Mouse (Mus musculus) forebrain, embryonic 16.5 days (tissue): Measurements from ENCODE around the gene Olfr1437. TPM values are rescaled to one million over a fixed set of nuclear protein-coding genes. Genes with fewer than 3 reads are reported as not detected.
"Not testable (repeated sequence)": the region's sequence is repeated elsewhere in the genome, so short reads cannot be mapped to it uniquely, and the experiment has no call there.

Experiments used
- ATAC-seq: fragments of 200-750 bp; cut with Nextera tagmentation; 2 replicates; pipeline ENCODE4 v1.8.0; 2017; ENCODE audit warnings: mild to moderate bottlenecking, moderate library complexity
- H3K27ac ChIP-seq: fragments of 300-500 bp; sonication (generic); 2 replicates; pipeline ENCODE4 v1.5.1; 2014; ENCODE audit warnings: low read length, control low read depth
- H3K27me3 ChIP-seq: fragments of 300-500 bp; sonication (generic); replicated peaks from 2 replicates; pipeline ENCODE4 v1.6.1; 2014; ENCODE audit warnings: low read length; ENCODE audit not compliant: control insufficient read depth, insufficient read depth
- H3K36me3 ChIP-seq: fragments of 300-500 bp; sonication (generic); 2 replicates; pipeline ENCODE4 v1.6.1; 2014; ENCODE audit not compliant: control insufficient read depth, insufficient read depth
- H3K4me1 ChIP-seq: fragments of 300-500 bp; sonication (generic); replicated peaks from 2 replicates; pipeline ENCODE4 v1.6.1; 2014; ENCODE audit warnings: low read length; ENCODE audit not compliant: control insufficient read depth, insufficient read depth
- H3K4me2 ChIP-seq: fragments of 300-500 bp; sonication (generic); 2 replicates; pipeline ENCODE4 v1.6.1; 2014; ENCODE audit warnings: mild to moderate bottlenecking, low read length, control low read depth
- H3K4me3 ChIP-seq: fragments of 300-500 bp; sonication (generic); replicated peaks from 2 replicates; pipeline ENCODE4 v1.5.1; 2014; ENCODE audit warnings: mild to moderate bottlenecking, low read length, control low read depth
- H3K9ac ChIP-seq: fragments of 300-500 bp; sonication (generic); replicated peaks from 2 replicates; pipeline ENCODE4 v1.6.1; 2014; ENCODE audit warnings: low read depth, low read length, control low read depth
- H3K9me3 ChIP-seq: fragments of 300-500 bp; sonication (generic); 2 replicates; pipeline ENCODE4 v1.6.1; 2016; ENCODE audit warnings: low read length; ENCODE audit not compliant: control insufficient read depth
- WGBS: fragments of 180-500 bp; shearing (Covaris S2); extraction: QIAGEN DNeasy Blood & Tissue Kit; methylation state at CpG from one replicate; pipeline ENCODE4 v1.1.7; 2014; 5-methylcytosine and 5-hydroxymethylcytosine counted together
- polyA plus RNA-seq: library from polyadenylated mRNA; unstranded; fragments of >200 nt; fragmentation: Nextera tagmentation; extraction: Ambion mirVana; gene quantifications from 2 replicates; pipeline ENCODE4 v1.2.1, GENCODE M21; 2015

Gene Olfr1437
- polyA plus RNA-seq: not detected in 2 replicates

DNA sequence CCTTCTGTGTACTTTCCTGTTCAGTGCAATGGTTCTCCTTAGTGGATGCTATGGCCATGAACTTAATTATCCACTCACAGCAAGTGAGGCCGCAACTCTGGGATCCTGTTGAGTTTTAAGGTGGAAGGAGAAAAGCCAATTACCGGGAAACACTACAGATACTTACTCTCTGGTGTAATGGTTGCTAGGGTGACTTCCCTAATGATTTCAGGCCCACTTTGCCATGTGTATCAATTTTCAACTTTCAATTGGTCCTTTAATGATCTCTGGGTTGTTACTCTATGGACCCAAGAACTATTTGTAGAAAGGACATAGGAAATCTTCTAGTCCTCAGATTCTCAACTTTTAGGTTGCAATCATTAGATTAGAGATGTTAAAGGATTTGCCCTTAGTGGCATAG lies at the start of gene Olfr1437:
Gene Olfr1437, minus strand, starts transcription at position 101 of the 400 bp plus-strand sequence.
- ATAC-seq: no peak
- no peak within 1 kb of the TSS for H3K27ac ChIP-seq
- 76% methylated on average over 2 of the region's 2 CpGs for WGBS
- no peak within 1 kb of the TSS for H3K4me2 ChIP-seq
- H3K36me3 ChIP-seq: no peaks in the 10 kb centered on the region
- H3K4me3 ChIP-seq: no peak within 1 kb of the TSS
- no peaks in the 10 kb centered on the region for H3K9me3 ChIP-seq
- no peak within 1 kb of the TSS for H3K9ac ChIP-seq
- H3K4me1 ChIP-seq: no peaks in the 10 kb centered on the region
- no peaks in the 10 kb centered on the region for H3K27me3 ChIP-seq

DNA sequence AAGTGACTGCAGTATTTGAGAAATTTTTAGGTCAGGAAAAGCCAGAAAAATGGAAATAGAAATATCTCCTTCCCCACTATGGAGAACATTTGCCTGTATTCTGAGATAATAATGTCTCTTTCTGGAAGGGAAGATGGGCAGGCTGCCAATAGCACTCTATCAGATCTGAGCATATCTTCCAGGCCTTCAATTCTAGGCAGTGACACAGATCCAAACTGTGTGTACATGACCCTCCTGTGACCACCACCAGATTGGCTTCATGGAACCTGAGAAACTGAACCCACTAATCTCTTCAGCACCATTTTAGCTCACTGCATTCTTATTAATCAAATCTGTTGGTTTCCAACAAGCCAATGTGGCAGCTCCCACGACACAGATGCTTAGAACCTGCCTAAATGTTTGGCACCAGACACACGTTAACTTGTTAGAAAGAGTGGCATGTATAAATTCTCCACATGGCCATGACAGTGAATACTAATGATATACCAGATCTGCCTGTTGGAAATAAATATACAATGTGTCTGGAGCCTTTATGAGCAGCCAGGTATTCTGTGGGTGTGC lies 49.6 kb upstream of the Olfr1437 start:
- Histone ChIP-seq H3K36me3 (no peaks in the 10 kb centered on the region), H3K4me1 (no peaks in the 10 kb centered on the region), H3K27me3 (no peaks in the 10 kb centered on the region), H3K4me2 (no peak overlapping the region), H3K4me3 (no peak overlapping the region), H3K9me3 (no peaks in the 10 kb centered on the region), H3K27ac (no peak overlapping the region; the same call in 1 of the 2 replicates), H3K9ac (no peak overlapping the region)
- ATAC-seq: peak; percentile 71
- WGBS: 54% methylated on average over 2 of the region's 2 CpGs

DNA sequence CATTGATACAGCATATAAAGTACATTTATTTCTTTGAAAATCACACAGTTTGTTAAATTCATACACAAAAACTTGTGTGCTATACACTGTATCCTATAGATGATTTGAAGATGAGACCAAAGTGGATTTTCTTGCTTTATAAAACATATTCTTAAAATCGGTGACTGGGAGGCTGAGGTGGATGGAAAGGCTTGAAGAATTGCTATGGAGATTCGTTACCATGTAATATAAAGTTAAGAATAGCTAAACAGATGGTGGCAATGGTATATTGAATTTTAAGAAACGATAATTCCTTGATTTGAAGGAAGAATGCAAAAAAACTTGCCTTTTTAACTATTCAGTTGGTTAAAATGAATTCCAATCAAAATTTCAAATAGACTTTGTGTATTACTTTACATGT lies 48.1 kb upstream of the Olfr1437 start:
- Histone ChIP-seq H3K4me1 (no peaks in the 10 kb centered on the region), H3K9ac (no peak overlapping the region), H3K4me3 (no peak overlapping the region), H3K4me2 (no peak overlapping the region), H3K27me3 (no peaks in the 10 kb centered on the region), H3K9me3 (no peaks in the 10 kb centered on the region), H3K36me3 (no peaks in the 10 kb centered on the region), H3K27ac (no peak overlapping the region)
- ATAC-seq: no peak
- WGBS: 83% methylated on average over 3 of the region's 3 CpGs

DNA sequence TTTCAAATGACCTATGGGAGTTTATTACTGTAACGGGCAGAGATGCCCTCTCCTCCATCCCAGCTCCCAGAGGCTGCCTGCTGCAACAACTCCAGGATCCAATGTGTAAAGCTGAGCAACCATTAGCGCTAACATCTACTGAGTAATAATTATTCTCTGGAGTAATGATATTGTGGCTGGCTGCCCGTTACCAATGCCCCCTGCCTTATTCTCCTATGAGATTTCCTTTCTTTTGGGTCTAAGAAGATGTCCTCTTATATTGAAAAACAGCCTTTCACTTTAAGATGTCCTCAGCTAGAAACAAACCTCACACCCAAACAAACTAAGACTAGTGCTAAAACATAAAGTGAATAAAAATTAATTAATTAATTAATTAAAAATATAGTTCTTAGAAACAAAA lies 10.9 kb upstream of the Olfr1437 start, which contains the start of gene Olfr1438-ps1:
Gene Olfr1438-ps1, minus strand, starts transcription at position 101 of the 400 bp plus-strand sequence.
- no peak within 1 kb of the TSS for H3K9ac ChIP-seq
- no peak within 1 kb of the TSS for H3K4me2 ChIP-seq
- WGBS: 84% methylated on average over 3 of the region's 3 CpGs

GRCm38 (mm10) chr19:12299030-12299429 lies 25.9 kb downstream of the Olfr1437 start, which contains the start of gene Olfr1436:
Gene Olfr1436, minus strand, starts transcription at chr19:12299130.
- not testable (repeated sequence) for H3K27me3 ChIP-seq, H3K9me3 ChIP-seq, H3K4me2 ChIP-seq, H3K4me1 ChIP-seq, H3K9ac ChIP-seq, ATAC-seq, H3K36me3 ChIP-seq, H3K4me3 ChIP-seq, H3K27ac ChIP-seq
- WGBS: 97% methylated on average over 1 of the region's 1 CpGs

More for the DNA sequence above, 10.9 kb upstream of the Olfr1437 start, which contains the start of gene Olfr1438-ps1:
- no peak within 1 kb of the TSS for H3K4me3 ChIP-seq
- H3K27me3 ChIP-seq: no peaks in the 10 kb centered on the region
- H3K27ac ChIP-seq: no peak within 1 kb of the TSS
- ATAC-seq: no peak
- no peaks in the 10 kb centered on the region for H3K36me3 ChIP-seq
- H3K4me1 ChIP-seq: no peaks in the 10 kb centered on the region
- no peaks in the 10 kb centered on the region for H3K9me3 ChIP-seq

- Histone ChIP-seq H3K9ac (no peak overlapping the region), H3K36me3 (no peaks in the 10 kb centered on the region), H3K4me3 (no peak overlapping the region), H3K4me1 (no peaks in the 10 kb centered on the region), H3K9me3 (no peaks in the 10 kb centered on the region), H3K27ac (no peak overlapping the region), H3K4me2 (no peak overlapping the region), H3K27me3 (no peaks in the 10 kb centered on the region)
- peak; percentile 80 for ATAC-seq
Observed at GRCm38 (mm10) chr19:12292979-12293378, 31.9 kb downstream of the Olfr1437 start.

DNA sequence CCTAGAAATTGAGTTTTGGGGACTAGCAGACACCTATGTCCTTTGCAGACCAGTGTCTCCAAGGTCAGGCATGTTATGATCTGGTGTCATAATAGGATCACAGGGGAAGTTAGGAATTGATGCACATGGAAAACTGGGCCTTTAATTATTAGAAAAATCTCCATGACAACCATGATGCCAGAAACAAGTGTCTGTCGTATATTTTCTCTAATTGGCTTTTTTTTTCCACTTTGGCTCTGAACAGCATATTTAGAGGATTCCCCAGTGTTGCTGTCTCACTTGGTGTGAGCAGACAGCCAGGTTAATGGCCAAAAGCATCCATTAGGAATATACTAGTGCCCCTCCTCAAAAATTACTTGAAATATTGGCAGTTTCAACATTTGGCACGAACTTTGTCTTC lies 45.3 kb downstream of the Olfr1437 start, which contains the start of gene Olfr1434:
Gene Olfr1434, plus strand, starts transcription at position 301 of the 400 bp plus-strand sequence.
- H3K9me3 ChIP-seq: no peaks in the 10 kb centered on the region
- no peaks in the 10 kb centered on the region for H3K27me3 ChIP-seq
- no peak within 1 kb of the TSS for H3K9ac ChIP-seq
- H3K36me3 ChIP-seq: no peaks in the 10 kb centered on the region
- H3K27ac ChIP-seq: no peak within 1 kb of the TSS
- 61% methylated on average over 2 of the region's 2 CpGs for WGBS
- H3K4me3 ChIP-seq: no peak within 1 kb of the TSS
- ATAC-seq: no peak
- H3K4me2 ChIP-seq: no peak within 1 kb of the TSS
- no peaks in the 10 kb centered on the region for H3K4me1 ChIP-seq

Other genes with a start within 250 kb of the Olfr1437 start
- not detected in 2 replicates for gene Olfr1425, start 247.4 kb downstream of the Olfr1437 start, polyA plus RNA-seq
- gene Olfr1426, start 233.1 kb downstream of the Olfr1437 start, polyA plus RNA-seq: not detected in 2 replicates
- not detected in 2 replicates for gene Olfr1427, start 221.8 kb downstream of the Olfr1437 start, polyA plus RNA-seq
- gene Olfr1428, start 209.2 kb downstream of the Olfr1437 start, polyA plus RNA-seq: not detected in 2 replicates
- gene Olfr76, start 201.9 kb downstream of the Olfr1437 start, polyA plus RNA-seq: not detected in 2 replicates
- gene Olfr1555-ps1, start 155.0 kb downstream of the Olfr1437 start, polyA plus RNA-seq: not detected in 2 replicates
- not detected in 2 replicates for gene Olfr1431, start 124.5 kb downstream of the Olfr1437 start, polyA plus RNA-seq
- gene Olfr1432, start 92.5 kb downstream of the Olfr1437 start, polyA plus RNA-seq: not detected in 2 replicates
- not detected in 2 replicates for gene Olfr262, start 83.4 kb downstream of the Olfr1437 start, polyA plus RNA-seq
- gene Olfr235, start 64.1 kb downstream of the Olfr1437 start, polyA plus RNA-seq: not detected in 2 replicates
- gene Olfr1434, start 45.2 kb downstream of the Olfr1437 start, polyA plus RNA-seq: not detected in 2 replicates
- not detected in 2 replicates for gene Olfr1436, start 26.0 kb downstream of the Olfr1437 start, polyA plus RNA-seq
- not detected in 2 replicates for gene Olfr1438-ps1, start 10.8 kb upstream of the Olfr1437 start, polyA plus RNA-seq
- not detected in 2 replicates for gene Olfr1440, start 62.2 kb upstream of the Olfr1437 start, polyA plus RNA-seq
- gene Olfr1441, start 92.3 kb upstream of the Olfr1437 start, polyA plus RNA-seq: not detected in 2 replicates
- gene Pfpl, start 102.8 kb upstream of the Olfr1437 start, polyA plus RNA-seq: not detected in 2 replicates
- 0.39 and 0.47 TPM in 2 replicates for gene Mpeg1, start 135.7 kb upstream of the Olfr1437 start, polyA plus RNA-seq
- gene Dtx4, start 176.4 kb upstream of the Olfr1437 start, polyA plus RNA-seq: 20.3 and 21.3 TPM in 2 replicates
- 7.7 and 9.8 TPM in 2 replicates for gene Fam111a, start 220.6 kb upstream of the Olfr1437 start, polyA plus RNA-seq